Mouse (Mus musculus) layer of hippocampus, postnatal 25 days (tissue): ENCODE data around the gene Rere. TPM values are rescaled to one million over a fixed set of nuclear protein-coding genes. Genes with fewer than 3 reads are reported as not detected.
A peak's percentile ranks its signal among the peaks of the same experiment; 100 is the strongest.
"Not testable (repeated sequence)": the region's sequence is repeated elsewhere in the genome, so short reads cannot be mapped to it uniquely, and the experiment has no call there.

Source experiments
- DNase-seq, 2 experiments: peaks; one replicate each; pipeline ENCODE4 v3.0.0; 2022; ENCODE audit warnings: mixed read lengths in 2 of 2, low spot score in 1 of 2; ENCODE audit errors: extremely low spot score in 1 of 2
- total RNA-seq, 2 experiments: library from RNA; stranded (reverse); gene quantifications; 2 replicates each; pipeline ENCODE4 v1.2.3; 2021

The Rere gene
- total RNA-seq, 2 experiments from 2014 or later = 106 to 134 TPM

DNA sequence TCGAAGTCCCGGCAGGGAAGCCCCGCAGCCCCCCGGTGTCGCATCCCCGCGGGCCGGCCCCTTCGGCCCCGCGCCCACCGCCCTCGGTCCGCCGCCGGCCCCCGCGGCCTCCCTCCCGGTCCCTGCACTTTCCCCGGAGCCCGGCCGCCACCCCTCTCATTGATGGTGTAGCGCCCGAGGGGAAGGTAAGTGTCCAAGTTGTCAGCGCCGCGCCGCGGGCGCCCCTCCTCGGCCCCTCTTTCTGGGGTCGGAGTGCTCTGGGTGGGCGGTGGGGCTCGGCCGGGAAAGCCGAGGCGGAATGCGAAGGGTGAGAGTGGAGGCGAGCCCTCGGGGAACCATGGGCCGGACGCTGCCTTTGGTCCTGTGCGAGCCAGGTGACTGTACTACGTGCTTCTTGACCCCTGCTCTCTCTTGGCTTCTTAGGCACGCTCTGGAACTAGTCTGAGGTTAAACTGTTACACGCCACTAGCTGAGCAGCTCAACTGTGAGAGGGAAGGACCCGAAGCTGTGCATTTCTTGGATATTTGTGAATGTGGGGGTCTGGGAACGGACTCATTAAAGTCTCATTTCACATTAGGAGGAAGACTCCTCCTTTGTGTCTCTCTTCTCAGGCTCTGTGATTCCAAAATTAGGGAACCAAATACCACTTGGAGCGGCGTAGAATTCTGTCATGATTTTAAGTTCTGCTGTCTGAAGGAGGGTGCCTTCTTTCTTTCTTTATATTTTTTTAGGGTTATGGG is 615 bp downstream of the Rere start:
- peak; percentile 15 to 38 for DNase-seq

DNA sequence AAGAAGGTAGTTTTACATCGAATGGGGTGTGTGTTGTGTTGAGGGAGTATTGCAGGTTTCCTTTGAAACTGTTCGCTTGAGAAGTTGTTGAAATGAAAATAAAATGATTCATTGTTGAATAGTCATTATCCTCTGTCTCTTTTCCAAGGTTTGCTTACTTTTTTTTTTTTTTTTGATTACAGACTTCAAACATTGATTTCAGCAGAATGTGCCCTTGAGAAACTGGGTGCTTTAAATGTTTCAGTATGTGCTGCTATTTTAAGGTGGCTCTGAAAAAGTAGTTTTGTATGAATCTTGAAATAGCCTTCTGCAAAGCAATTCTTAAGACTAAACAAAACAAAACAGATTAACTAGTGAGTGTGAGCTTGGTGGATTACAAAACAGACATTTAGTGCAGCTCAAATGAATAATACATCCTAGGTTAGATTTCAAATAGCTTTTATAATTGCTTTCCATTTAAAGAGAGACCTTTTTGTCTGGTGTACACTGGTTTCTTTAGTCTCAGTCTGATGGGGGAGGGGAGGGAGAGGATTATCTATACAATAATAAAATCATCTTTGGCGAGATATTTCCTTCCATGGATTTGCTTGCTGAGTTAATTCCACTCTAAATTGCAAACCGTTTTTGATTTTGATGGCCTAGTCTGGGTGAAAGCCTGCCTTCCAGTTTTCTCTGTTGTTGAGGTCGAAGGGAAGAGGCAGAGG is 1.3 kb downstream of the Rere start:
- DNase-seq = no peak

DNA sequence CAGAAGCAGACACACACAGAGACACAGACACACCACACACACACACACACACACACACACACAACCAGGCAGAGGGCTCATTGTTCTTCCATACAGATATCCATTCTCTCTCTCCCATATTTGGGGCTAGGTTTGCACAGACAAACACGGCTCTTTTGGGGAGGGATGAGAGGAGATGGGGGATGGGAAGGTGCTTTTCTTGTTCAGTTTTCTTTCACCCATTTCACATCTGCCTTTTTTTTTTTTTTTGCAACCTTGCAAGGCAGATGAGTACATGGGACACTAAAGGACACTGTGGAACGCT is 1.8 kb downstream of the Rere start:
- DNase-seq = no peak

DNA sequence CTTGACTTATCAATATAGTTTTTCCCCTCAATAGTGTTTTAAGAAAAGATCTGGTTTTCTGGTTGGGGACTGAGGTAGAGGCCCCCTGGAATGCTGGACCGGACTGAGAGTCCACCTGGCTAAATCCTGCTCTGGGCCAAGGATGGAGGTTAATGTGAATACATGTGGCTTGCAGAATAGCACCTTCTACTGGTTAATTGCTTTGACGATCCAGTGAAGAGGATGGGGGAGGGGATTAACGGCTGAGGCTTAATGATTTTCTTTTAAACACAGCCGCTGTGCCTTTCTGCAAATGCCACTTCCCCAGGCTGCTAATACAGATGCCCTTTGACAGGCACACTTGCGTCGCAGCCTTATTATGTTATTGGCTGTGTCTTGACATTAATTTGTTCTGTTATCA is 2.5 kb downstream of the Rere start:
- no peak for DNase-seq

DNA sequence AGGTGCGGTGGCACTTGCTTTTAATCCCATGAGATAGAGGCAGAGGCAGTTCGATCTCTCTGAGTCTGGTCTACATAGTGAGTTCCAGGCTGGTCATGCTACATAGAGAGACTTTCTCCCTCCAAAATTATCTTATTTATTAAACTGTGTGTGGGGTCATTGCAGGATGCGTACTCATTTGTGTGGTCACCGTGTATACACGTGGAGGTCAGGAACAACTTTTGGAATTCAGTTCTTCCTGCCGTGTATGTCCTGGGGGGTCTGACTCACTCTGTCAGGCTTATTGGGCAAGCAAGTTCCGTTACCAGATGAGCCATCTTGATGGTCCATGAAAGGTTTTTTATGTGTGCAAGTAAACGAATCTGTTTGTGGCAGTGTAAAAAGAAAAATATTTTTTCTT is 5.5 kb downstream of the Rere start:
- no peak for DNase-seq

DNA sequence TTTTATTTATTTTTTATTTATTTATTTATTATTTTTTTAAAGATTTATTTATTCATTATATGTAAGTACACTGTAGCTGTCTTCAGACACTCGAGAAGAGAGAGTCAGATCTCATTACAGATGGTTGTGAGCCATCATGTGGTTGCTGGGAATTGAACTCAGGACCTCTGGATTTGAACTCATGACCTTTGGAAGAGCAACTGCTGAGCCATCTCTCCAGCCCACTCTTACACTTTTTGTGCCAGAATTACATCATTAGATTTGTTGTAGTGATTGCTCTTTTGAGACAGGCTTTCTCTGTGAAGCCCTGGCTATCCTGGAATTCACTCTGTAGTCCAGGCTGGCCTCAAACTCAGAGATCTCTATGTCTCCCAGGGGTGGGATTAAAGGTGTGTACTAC is 6.0 kb downstream of the Rere start:
- DNase-seq = not testable (repeated sequence)

DNA sequence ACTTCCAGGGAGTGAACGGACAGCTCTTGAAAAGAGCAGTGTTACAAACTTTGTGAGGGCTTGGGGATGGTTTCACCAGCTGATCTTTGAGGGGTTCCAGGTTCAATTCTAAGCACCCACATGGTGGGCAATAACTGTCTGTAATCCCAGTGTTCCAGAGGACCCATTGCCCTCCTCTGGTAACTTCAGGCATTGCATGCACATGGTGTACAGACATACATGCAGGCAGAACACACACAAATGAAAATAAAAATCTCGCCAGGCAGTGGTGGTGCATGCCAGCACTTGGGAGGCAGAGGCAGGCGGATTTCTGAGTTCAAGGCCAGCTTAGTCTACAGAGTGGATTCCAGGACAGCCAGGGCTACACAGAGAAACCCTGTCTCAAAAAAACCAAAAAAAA is 10.5 kb downstream of the Rere start:
- DNase-seq = no peak

DNA sequence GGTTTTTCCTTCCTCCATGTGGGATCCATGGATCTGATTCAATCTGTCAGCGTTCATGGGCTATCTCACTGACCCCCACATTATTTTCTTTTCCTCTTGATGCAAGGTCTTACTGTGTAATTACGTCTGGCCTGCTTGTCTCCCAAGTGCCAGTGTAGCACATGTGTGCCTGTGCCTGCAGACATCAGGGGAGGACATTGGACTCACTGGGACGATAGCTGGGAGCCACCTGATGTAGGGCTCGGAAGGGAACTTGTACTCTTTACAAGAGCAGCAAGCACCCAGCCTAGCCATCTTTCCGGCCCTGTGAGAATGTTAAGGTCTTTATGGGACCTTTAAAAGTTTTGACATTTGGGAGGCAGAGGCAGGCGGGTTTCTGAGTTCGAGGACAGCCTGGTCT is 13.4 kb downstream of the Rere start:
- DNase-seq = no peak

DNA sequence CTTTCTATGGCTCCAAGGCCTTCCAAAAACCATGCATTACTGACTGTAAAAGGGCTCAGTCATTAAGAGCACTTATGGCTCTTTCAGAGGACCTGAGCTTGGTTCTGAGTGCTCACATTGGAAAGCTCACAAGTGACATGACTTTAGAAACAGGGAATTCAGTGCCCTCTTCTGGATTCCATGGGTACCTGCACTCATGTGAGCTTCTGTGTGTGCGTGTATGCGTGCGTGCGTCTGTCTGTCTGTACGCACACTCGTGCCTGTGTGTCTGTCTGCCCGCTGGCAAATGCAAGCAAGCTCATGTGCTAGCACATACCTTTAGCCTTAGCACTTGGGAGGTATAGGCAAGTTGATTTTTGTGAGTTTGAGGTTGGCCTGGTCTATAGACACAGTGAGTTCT is 14.5 kb downstream of the Rere start:
- no peak for DNase-seq

DNA sequence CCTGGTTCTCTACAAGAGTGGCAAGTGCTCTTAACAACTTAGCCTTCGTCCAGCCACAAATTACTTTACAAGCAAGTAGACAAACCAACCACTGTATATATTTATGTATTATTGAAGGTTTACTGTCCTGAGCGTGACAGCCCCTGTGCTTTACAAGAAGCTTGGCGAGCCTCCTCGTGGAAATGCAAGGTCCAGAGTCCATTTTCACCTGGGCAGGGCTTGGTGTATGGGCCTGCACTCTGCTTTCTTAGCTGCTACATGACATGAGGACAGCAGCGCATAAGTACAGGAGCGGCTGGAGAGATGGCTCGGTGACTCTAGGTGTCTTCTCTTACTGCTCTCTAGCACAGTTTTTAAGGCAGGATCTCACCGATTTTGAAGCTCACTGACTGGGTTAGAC is 21.3 kb downstream of the Rere start:
- no peak for DNase-seq

DNA sequence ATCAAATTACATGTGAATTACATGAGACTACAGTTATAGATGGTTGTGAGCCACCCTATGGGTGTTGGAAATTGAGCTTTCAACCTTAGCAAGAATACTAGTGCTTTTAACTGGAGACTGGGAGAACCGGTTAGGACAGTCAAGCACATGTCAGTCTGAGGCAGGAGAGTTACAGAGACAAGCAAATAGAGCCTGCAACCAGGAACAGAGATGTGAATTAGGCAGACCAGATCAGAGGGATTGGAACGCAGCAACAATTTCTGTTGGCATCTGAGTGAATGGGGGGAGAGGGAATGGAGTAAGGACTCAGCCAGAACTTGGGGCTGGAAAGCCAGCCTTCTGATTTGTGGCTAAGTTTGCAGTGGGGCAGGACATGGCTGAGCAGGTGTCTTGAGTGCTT is 25.3 kb downstream of the Rere start:
- DNase-seq = no peak

DNA sequence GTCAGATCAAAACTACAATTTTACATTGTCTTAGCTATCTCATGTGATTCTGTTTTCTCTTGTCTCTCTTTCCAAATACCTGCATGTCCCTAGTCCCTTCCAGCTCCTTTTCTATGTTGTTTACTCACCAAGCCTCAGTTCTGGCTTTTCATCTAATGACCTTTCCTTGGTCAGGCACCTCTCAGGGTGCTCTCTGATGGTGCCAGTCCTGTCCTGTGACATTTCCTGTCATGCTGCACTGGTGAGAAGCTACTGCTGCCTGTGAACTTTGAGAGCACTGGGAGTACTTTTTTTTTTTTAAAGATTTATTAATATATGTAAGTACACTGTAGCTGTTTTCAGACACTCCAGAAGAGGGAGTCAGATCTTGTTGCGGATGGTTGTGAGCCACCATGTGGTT is 25.8 kb downstream of the Rere start:
- no peak for DNase-seq

DNA sequence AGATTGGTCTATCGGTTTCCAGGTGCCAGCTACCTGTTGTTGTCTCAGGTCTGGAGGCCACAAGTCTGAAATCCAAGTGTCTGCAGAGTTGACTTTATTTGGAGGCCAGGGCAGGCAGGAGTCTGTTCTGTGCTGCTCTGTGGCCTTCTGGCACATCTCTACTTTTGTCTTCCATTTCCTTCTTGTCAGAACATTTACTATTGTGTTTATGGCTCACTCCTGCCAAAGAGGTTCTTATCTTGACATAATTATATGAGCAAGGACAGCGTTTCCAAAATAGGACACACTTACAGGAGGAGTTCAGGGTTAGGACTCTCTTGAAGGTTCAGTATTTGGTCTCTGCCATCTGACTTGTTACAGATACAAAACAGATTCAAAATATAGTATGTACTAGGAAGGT is 30.0 kb downstream of the Rere start:
- DNase-seq = no peak

DNA sequence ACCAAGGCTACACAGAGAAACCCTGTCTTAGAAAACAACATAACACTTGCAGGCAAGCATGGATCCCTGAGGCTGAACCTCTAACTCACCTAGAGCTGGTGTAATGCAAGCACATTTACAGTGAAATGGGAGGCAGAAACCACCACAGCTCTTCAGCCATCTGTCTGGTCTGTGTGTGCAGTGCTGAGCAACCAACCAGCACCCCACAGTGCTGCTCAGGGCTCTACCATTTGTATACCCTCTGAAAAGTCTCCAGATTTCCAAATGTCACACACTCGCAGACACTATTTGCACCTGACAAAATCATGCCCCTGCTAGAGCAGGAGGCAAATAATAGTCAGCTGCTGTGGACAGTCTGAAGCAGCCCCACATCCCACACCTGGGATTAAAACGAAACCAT is 31.2 kb downstream of the Rere start:
- DNase-seq = peak in 1 of 2 experiments; percentile 13

DNA sequence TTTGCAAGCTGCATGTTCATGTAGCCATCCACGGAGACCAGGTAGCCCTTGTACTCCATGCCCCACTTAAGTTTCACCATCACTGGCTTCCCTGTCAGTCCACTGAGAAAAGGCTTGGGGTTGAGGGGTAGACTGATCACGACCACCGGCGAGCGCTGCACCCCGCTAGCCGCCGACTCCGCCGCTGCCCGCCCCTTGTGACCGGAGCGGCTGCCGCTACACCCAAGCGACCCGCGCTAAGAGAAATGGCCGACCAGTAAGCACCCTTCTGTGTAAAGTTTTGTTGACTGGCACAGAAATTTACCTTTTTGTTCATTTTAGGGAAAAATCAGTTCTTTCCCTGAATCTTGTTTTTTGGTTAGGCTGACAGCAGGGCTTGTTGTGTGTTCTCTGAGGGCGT is 33.9 kb downstream of the Rere start:
- no peak for DNase-seq

DNA sequence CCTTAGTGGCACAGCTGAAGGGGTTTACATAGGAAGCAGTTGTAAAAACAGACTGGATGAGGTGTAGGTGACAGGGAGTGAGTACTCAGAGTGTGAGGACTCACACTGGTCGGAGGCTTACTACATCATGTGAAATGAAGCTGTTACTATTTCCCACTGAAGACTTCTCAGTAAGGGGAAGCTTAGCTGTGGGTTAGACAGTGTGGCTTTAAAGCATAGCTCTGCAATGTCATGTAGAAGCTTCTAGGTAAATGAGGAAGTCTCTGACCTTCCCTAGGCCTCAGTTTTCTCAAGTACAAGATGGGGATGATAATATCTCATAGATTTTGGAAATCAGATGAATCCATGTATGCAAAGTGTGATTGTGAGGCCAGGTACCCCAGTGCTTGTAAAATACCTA is 35.1 kb downstream of the Rere start:
- DNase-seq = no peak

DNA sequence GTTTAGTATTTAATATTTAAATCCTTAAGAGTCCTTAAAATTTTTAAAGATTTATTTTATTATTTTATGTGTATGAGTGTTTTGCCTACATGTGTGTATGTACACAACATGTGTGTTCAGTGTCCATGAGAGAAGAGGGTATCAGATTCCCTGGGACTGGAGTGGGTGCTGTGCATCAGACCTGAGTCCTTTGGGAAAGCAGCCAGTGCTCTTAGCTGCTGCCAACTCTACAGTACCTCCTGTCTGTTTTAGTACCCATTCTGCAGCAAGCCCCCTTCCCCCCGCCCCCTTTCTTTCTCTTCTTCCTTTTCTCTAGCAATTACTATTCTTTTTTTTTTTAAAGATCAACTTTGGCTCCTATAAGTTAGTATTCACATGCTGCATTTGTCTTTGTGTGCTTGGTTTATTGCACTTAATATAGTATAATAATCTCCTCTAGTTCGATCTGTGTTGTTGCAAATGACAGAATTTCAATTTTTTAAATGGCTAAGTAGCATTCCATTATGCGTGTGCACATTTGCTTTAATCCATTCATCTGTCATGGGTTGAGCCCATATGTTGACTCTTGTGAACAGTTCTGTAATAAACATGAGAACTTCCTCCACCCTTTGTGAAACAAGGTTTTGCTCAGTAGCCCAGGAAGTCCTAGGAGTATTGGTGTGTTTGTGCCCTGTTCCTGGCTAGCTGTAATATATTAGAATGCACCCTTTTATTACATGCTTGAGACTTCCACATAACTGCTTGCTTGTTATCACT is 43.8 kb downstream of the Rere start:
- DNase-seq = no peak

DNA sequence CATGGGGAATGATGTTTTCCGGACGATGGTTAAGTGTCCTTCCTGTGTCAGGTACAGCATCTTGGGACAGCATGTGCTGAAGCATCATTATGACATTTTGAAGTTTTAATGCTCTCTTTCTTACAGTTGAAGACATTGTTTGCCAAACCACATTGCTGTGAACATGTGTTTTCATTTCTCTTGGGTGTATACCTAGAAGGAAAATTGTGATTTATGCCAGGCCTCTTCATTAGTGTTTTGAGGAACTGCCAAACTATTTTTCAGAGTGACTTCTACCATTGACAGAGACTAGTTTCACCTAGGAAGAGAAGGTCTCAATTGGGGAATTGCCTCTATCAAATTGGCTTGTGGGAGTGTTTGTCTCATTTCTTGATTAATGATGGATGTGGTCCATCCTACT is 44.6 kb downstream of the Rere start:
- DNase-seq = no peak

DNA sequence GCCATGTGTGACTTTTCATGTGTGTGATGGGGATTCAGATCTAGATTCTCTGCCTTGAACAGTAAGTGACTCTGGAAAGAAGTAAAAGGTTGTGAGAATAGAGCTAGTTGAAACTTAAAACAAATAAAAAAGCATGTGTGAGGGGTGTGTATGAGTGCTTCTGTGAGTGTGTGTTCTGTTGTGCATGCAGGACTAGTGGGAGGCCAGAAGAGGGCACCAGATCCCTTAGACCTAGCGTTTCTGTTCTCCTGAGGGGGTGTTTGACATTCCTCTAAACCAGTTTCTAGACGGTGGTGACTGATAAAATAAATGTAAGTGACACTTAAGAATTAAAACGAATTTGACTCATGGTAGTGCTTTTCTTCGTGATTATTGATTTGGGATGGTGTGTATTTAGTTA is 46.0 kb downstream of the Rere start:
- DNase-seq = no peak

DNA sequence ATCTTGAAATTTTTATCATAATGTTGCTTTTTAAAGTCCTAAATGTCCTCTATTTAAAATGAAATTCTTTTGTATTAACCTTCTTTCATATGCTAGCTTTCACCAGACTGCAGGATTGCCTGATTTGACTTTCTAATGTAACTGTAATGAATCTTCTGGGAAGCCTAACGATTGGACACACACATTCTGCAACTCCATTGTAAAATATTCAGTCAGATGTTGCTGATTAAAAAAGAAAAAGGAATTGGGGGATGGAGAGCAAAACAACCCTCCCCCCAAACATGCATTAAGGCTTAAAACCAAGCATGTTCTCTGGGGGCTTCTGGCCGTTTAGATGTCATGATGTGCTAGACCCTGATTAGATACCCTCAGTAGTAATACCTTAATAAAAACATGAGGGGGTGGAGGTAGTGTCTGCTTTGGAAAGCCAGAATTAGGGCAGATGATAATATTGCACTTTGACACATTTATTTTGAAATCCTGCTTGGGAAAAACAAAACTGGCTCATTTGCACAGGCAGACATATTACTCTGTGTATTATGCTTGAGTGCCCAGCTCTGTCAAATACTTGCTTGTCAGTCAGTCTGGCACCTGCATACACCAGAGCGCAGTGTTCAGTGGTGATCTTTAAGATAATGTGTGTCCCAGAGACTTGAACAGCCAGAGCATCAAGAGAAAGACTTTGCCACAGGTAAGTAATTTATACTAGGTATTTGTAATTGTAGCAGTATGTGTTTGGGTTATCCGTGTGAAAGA is 52.7 kb downstream of the Rere start:
- DNase-seq = no peak

DNA sequence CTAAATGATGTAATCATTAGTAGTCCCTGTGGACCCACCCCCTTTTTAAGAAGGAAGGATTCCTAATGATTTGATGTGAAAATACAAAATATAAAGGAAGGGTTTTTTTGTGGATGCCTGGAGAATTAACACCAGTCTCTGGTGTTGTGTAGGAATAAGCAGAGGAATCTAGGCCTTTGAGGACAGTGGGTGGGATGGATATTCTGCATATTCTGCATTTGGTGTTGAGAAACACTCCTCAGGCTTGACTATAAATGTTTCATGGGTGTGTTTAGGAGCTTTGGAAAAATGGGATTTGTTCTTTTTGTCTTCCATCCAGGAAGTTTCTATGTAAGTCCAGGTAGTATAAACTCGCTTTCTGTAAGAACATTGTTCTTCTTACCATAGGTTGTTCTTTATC is 55.8 kb downstream of the Rere start:
- DNase-seq = no peak
